Mouse (Mus musculus): ENCODE results near the gene Iyd.

GRCm38 (mm10) chr10:3530661-3531060 lies 9.4 kb upstream of the Iyd start:
- TF ChIP-seq POLR2A (IDR thresholded peaks at IDR 0.05; ENCODE audit: borderline replicate concordance, control insufficient read depth, low read depth, low read length) (no peak), CTCF (IDR thresholded peaks at IDR 0.05; ENCODE audit: control insufficient read depth, insufficient read depth, low read length) (no peak)
